Mouse (Mus musculus): ENCODE data around the gene Nr1i2.

DNA sequence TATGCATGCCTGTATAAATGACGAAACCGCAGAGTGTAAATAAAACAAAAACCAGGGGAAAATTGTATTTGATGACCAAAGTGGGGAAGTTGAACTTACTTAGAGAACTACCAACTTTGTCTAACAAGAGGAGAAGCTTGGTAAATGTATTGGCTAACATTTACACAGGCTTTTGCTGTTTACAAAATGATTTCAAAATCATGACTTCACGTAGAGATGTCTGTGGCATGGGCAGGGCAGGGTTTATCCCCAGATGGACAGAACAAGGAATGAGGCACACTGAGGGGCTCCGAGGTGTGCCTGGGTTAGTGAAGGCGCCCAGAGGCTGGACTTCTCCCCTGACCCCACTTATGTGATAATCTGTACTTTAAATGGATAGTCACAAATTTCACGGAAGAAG is 7.3 kb downstream of the Nr1i2 start:
- TF ChIP-seq CTCF (IDR thresholded peaks at IDR 0.05; ENCODE audit: low read depth), result no peak
- 0 out of 2 replicates have a peak, but pooled peaks have one; percentile 8 for TF ChIP-seq EP300 (IDR thresholded peaks at IDR 0.05; ENCODE audit: low read depth)

All from liver, postnatal 0 days (tissue).